Mouse (Mus musculus) adrenal gland, postnatal 0 days (tissue): Measurements from ENCODE around the gene Zfp366. TPM values are rescaled to one million over a fixed set of nuclear protein-coding genes. Genes with fewer than 3 reads are reported as not detected.

Source experiments
- polyA plus RNA-seq: library from polyadenylated mRNA; unstranded; fragments of >200 nt; fragmentation: Nextera tagmentation; extraction: Ambion mirVana; gene quantifications from 2 replicates; pipeline ENCODE4 v1.2.1, GENCODE M21; 2015

Zfp366 gene
- 0.20 and 0.47 TPM in 2 replicates for polyA plus RNA-seq

GRCm38 (mm10) chr13:99184155-99184886, at the start of gene Zfp366:
TSS of gene Zfp366 (plus strand) at chr13:99184823.

Other genes with a start within 250 kb of the Zfp366 start
- not detected in 2 replicates for gene 1700024P04Rik, start 200.3 kb upstream of the Zfp366 start, polyA plus RNA-seq
- gene Ptcd2, start 159.9 kb downstream of the Zfp366 start, polyA plus RNA-seq: 37.0 and 57.2 TPM in 2 replicates
- gene Mrps27, start 160.0 kb downstream of the Zfp366 start, polyA plus RNA-seq: 37.4 and 56.3 TPM in 2 replicates